Mouse (Mus musculus) ES-E14 (cell line): ENCODE measurements around the gene Trappc10.

Experiments
- HCFC1 ChIP-seq: IDR thresholded peaks from 2 replicates; pipeline ENCODE4 v1.6.1; 2012; ENCODE audit warnings: low read length, inconsistent platforms, borderline replicate concordance; ENCODE audit not compliant: insufficient read depth
- ZNF384 ChIP-seq: IDR thresholded peaks from 2 replicates; pipeline ENCODE4 v1.6.1; 2012; ENCODE audit warnings: low read depth, low read length, inconsistent platforms

GRCm38 (mm10) chr10:78214371-78214770 lies 30.1 kb downstream of the Trappc10 start:
- TF ChIP-seq HCFC1 = no peak
- TF ChIP-seq ZNF384 = no peak
